Mouse (Mus musculus): Measurements from ENCODE around the gene Mcoln3. TPM values are rescaled to one million over a fixed set of nuclear protein-coding genes. Genes with fewer than 3 reads are reported as not detected.
A peak's percentile ranks its signal among the peaks of the same experiment; 100 is the strongest.

Mcoln3 gene
- total and polyA plus RNA-seq, 3 experiments = 5.2 to 11.3 (median 5.3) TPM

- in situ Hi-C loops (cut with MboI; ENCODE audit: low pct_ligation_motif_present, low pct_unique_long_range_greater_than_20kb, low sequenced_read_pairs) = no loop called here
- DNase-seq (ENCODE audit: extremely low read depth) = no peak
- Histone ChIP-seq H3K9me3 (replicated peaks; ENCODE audit: low read length) (no peaks in the 10 kb centered on the region), H3K36me3 (replicated peaks in 1 of 2; ENCODE audit: control insufficient read depth in 1 of 2, insufficient read depth in 1 of 2, low read length in 1 of 2) (peaks cover 0 to 4% of the 10 kb centered on the region in 2 experiments), H3K4me3 (replicated peaks in 1 of 3; ENCODE audit: low read depth in 2 of 3, low read length in 2 of 3, poor library complexity in 1 of 3) (no peak overlapping the region), H3K79me2 (replicated peaks; ENCODE audit: control insufficient read depth, extremely low read depth, insufficient read depth, poor library complexity, severe bottlenecking) (no peaks in the 10 kb centered on the region), H3K9ac (ENCODE audit: insufficient read depth, low read depth) (no peak overlapping the region), H3K4me1 (ENCODE audit: control insufficient read depth in 1 of 2, insufficient read depth in 2 of 2) (peaks cover 6 to 24% of the 10 kb centered on the region in 2 experiments), H3K4me2 (ENCODE audit: insufficient read depth, low read depth, poor library complexity, severe bottlenecking) (no peak overlapping the region), H3K27ac (ENCODE audit: insufficient read depth, low read depth) (no peak overlapping the region), H3K27me3 (replicated peaks) (no peaks in the 10 kb centered on the region)
- no peak for TF ChIP-seq IRF4 (IDR thresholded peaks at IDR 0.05; ENCODE audit: low read depth, low read length)
- dilution Hi-C loops (cut with MboI; ENCODE audit: extremely low pct_ligation_motif_present, extremely low pct_unique_long_range_greater_than_20kb, low sequenced_read_pairs) = no loop called here
Measured at GRCm38 (mm10) chr3:146142523-146142922, 25.3 kb downstream of the Mcoln3 start.

DNA sequence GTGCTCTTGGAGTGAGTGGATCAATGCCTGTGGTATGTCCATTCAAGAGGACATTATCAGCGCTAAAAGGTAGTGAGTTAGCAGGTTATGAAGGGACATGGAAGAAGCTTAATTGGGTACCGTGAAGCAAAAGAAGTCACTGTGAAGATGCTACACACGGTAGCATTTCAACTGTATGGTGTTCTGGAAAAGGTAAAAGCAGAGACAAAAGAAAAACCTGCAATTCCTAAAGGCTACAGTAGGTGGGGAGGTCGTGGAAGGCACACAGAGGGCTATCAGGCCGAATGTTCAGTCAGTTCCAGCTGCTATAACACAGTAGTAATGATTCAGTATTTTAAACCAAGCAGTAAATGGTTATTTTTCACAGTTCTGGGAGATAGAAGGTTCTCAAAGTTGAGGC is 28.3 kb downstream of the Mcoln3 start:
- in situ Hi-C loops (cut with MboI; ENCODE audit: low pct_ligation_motif_present, low pct_unique_long_range_greater_than_20kb, low sequenced_read_pairs) (no loop called here), dilution Hi-C loops (cut with MboI; ENCODE audit: extremely low pct_ligation_motif_present, extremely low pct_unique_long_range_greater_than_20kb, low sequenced_read_pairs) (no loop called here)
- Histone ChIP-seq H3K27ac (ENCODE audit: insufficient read depth, low read depth) (no peak overlapping the region), H3K4me3 (replicated peaks in 1 of 3; ENCODE audit: low read depth in 2 of 3, low read length in 2 of 3, poor library complexity in 1 of 3) (no peak overlapping the region), H3K79me2 (replicated peaks; ENCODE audit: control insufficient read depth, extremely low read depth, insufficient read depth, poor library complexity, severe bottlenecking) (no peaks in the 10 kb centered on the region), H3K36me3 (replicated peaks in 1 of 2; ENCODE audit: control insufficient read depth in 1 of 2, insufficient read depth in 1 of 2, low read length in 1 of 2) (no peaks in the 10 kb centered on the region), H3K4me2 (ENCODE audit: insufficient read depth, low read depth, poor library complexity, severe bottlenecking) (peak overlapping the region; percentile 17), H3K9me3 (replicated peaks; ENCODE audit: low read length) (no peaks in the 10 kb centered on the region), H3K4me1 (ENCODE audit: control insufficient read depth in 1 of 2, insufficient read depth in 2 of 2) (peaks cover 6 to 39% of the 10 kb centered on the region in 2 experiments), H3K9ac (ENCODE audit: insufficient read depth, low read depth) (peak overlapping the region; percentile 11), H3K27me3 (replicated peaks) (no peaks in the 10 kb centered on the region)
- DNase-seq (ENCODE audit: extremely low read depth) = peak; percentile 71
- TF ChIP-seq ETS1 (conservative IDR thresholded peaks at IDR 0.05; ENCODE audit: low read depth, low read length) (no peak), NRF1 (IDR thresholded peaks at IDR 0.05; ENCODE audit: low read depth, low read length) (no peak), MAFK (IDR thresholded peaks at IDR 0.05; ENCODE audit: insufficient replicate concordance, low read length) (no peak), CTCF (conservative IDR thresholded peaks at IDR 0.05 in 1 of 2, IDR thresholded peaks at IDR 0.05 in 1 of 2; ENCODE audit: low read depth in 2 of 2, low read length in 2 of 2) (peak; percentile 69 to 84), RCOR1 (conservative IDR thresholded peaks at IDR 0.05; ENCODE audit: low read depth, low read length) (no peak), RAD21 (IDR thresholded peaks at IDR 0.05; ENCODE audit: low read depth, low read length) (peak; percentile 71), MAZ (IDR thresholded peaks at IDR 0.05; ENCODE audit: low read depth, low read length) (no peak), SMC3 (IDR thresholded peaks at IDR 0.05; ENCODE audit: low read depth, low read length) (peak; percentile 93), ZKSCAN1 (IDR thresholded peaks at IDR 0.05; ENCODE audit: borderline replicate concordance, low read depth, low read length) (no peak), MEF2A (IDR thresholded peaks at IDR 0.05; ENCODE audit: borderline replicate concordance, low read depth, low read length) (no peak), HCFC1 (IDR thresholded peaks at IDR 0.05; ENCODE audit: low read depth, low read length) (no peak), KAT2A (IDR thresholded peaks at IDR 0.05; ENCODE audit: insufficient replicate concordance, low read length) (no peak), EP300 (IDR thresholded peaks at IDR 0.05; ENCODE audit: low read length) (no peak; the same call in 1 of the 2 replicates), IRF4 (IDR thresholded peaks at IDR 0.05; ENCODE audit: low read depth, low read length) (peak; percentile 16; the same call in 1 of the 2 replicates), ZMIZ1 (IDR thresholded peaks at IDR 0.05; ENCODE audit: low read depth, low read length) (no peak), NELFE (IDR thresholded peaks at IDR 0.05; ENCODE audit: low read depth, low read length) (no peak), BHLHE40 (IDR thresholded peaks at IDR 0.05; ENCODE audit: low read depth, low read length) (no peak), TCF12 (IDR thresholded peaks at IDR 0.05; ENCODE audit: low read depth, low read length) (no peak), TBP (conservative IDR thresholded peaks at IDR 0.05; ENCODE audit: low read depth, low read length) (no peak), PAX5 (IDR thresholded peaks at IDR 0.05; ENCODE audit: low read length) (no peak), JUN (IDR thresholded peaks at IDR 0.05; ENCODE audit: insufficient read depth, low read depth, low read length) (no peak), USF2 (conservative IDR thresholded peaks at IDR 0.05; ENCODE audit: low read depth, low read length) (no peak), ELF1 (IDR thresholded peaks at IDR 0.05; ENCODE audit: low read depth, low read length) (peak; percentile 43; the same call in 1 of the 2 replicates), SIN3A (IDR thresholded peaks at IDR 0.05; ENCODE audit: low read length) (peak; percentile 24; the same call in 1 of the 2 replicates), POLR2A (IDR thresholded peaks at IDR 0.05; ENCODE audit: low read depth, low read length) (no peak), POLR2AphosphoS2 (IDR thresholded peaks at IDR 0.05; ENCODE audit: low read depth, low read length) (no peak), MXI1 (IDR thresholded peaks at IDR 0.05; ENCODE audit: low read depth, low read length) (no peak; the same call in 1 of the 2 replicates), ZNF384 (IDR thresholded peaks at IDR 0.05; ENCODE audit: low read depth, low read length) (no peak), JUND (conservative IDR thresholded peaks at IDR 0.05; ENCODE audit: low read depth, low read length) (0 out of 2 replicates have a peak, but pooled peaks have one; percentile 13), USF1 (IDR thresholded peaks at IDR 0.05; ENCODE audit: low read depth, low read length) (no peak), CHD1 (IDR thresholded peaks at IDR 0.05; ENCODE audit: low read depth, low read length) (no peak), GABPA (IDR thresholded peaks at IDR 0.05; ENCODE audit: insufficient replicate concordance, low read depth, low read length) (no peak), ZC3H11A (IDR thresholded peaks at IDR 0.05; ENCODE audit: low read depth, low read length) (no peak), E2F4 (IDR thresholded peaks at IDR 0.05; ENCODE audit: insufficient replicate concordance, low read depth, low read length) (no peak)
